Mouse (Mus musculus) thymus, postnatal 25 days (tissue): ENCODE measurements around the gene Nfe2.
A peak's percentile ranks its signal among the peaks of the same experiment; 100 is the strongest.
"Not testable (repeated sequence)": the region's sequence is repeated elsewhere in the genome, so short reads cannot be mapped to it uniquely, and the experiment has no call there.

ENCODE experiments used
- DNase-seq: peaks from one replicate; pipeline ENCODE4 v3.0.0; 2022

Gene Nfe2

DNA sequence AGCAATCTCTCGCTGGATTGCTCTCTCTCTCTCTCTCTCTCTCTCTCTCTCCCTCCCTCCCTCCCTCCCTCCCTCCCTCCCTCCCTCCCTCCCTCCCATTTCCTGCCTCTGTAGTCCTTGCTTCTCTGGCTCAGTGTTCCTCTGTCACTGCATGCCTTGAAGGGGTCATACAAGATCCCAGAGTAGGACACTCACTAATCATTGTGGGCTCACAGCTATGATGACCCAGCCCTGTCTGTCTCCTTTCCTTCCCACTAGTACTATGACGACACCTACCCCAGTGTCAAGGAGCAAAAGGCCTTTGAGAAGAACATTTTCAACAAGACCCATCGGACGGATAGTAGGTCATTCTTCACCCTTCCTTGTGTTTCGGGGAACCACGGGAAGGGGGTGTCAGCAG, 32.2 kb upstream of the Nfe2 start:
- DNase-seq, result no peak

DNA sequence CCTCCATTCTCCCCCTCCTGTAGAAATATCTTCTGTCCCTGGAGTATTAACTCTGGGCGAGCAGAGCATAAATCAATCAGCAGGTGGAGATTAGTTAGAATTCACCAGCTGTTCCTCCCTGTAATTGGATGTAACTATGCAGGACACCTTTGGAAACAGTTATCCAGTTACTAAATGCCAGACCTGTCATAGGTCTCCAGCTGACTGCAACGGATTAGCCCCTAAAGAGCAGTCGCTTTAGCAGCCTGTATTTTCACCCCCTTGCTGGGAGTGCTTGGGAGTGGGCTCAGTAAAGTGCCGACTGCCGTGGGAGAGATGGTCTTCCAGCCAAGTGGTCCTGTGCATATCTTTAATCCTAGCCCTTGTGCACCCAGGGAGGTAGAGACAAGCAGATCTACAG, 31.4 kb upstream of the Nfe2 start:
- DNase-seq, result no peak

DNA sequence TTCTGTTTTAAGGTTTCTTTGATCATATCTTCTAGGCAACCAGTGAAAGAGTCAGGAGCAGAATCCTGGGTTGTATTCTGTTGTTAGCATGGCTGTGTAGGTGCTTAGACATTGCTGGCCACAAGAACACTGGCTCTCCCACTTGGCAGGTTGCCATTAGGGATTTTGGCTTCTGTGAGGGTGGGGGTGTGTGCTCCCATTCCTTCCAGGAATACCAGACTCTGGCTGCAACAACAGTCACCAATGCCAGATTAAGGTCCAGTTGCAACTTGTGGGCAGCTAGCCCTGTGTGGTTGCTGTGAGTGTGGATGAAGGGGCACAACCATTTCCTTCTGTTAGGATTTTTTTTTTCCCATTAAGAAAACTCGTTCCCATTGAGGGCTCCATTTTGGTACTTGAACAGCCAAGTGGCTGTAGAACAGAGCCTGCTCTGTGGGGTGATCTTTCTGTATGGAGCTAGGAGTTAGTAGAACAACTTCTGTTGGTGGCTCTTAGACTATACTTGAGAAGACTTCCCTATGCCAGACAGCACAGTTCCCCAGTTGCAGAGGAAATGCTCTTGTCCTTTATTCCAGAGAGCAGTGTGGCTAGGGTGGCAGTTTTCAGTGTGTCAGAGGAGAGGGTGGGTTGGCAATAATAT, 27.7 kb upstream of the Nfe2 start:
- DNase-seq, result no peak

DNA sequence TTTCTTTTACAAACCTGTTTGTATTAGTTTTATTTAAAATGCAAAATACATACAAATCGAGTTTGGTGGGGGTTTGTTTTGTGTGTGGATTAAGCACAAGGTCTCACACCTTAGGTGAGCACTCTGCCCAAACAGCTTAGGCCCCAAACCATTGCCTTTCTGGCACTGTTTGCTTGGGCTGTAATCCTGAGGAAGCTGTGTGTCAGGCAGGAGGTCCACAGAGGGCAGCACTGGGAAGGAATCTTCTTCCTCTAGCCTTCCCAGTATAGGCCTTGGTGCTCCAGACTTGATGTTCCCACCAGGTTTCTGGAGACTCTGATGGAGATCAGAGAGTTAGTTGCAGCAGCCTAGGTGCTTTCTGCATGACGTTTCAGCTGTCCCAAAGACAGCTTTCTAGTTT, 26.4 kb upstream of the Nfe2 start:
- DNase-seq, result no peak

DNA sequence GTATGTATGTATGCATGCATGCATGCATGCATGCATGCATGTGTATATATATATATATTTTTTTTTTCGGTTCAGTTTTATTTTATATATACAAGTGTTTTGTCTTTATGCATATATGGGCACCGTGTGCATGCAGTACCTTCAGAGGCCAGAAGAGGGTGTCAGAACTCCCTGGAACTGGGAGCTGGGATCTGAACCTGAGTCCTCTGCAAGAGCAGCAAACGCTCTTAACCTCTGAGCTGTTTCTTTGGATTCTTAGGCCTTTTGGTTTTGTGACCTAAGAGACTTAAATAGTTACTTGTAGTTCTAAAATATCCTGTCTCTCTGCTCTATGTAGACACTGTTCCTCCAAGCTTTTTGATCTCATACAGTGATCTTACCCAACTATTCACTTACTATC, 25.9 kb upstream of the Nfe2 start:
- peak; percentile 54 for DNase-seq

DNA sequence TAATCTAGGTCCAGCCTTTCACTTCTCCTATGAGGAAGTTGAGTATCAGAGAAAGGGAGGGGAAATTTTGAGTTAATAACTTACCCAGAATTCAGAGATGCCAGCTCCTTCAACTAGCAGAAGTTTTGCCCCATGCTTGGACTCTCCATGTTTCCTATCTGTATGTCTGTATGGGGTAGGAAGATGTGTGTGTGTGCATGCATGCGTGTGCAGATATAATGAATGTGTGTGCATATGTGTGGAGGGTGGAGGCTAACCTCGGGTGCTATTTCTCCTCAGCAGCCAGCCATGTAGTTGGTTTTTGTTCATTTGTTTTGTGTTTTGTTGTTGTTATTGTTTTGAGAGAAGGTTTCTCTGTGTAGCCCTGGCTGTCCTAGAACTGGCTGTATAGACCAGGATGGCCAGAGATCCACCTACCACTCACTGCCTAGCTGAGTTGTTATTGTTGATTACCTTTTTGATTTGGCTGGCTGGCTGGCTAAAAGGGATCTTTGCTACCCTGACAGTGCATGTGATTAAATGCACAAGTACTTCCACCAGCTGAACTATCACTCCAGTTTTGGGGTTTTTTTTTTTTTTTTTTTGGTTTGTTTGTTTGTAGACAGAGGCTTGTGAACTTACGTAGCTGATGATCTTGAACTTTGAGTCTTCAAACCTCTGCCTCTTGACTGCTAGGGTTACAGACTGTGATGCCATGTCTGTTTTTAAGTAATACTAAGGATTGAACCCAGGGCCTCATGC, 23.4 kb upstream of the Nfe2 start:
- DNase-seq, result no peak

DNA sequence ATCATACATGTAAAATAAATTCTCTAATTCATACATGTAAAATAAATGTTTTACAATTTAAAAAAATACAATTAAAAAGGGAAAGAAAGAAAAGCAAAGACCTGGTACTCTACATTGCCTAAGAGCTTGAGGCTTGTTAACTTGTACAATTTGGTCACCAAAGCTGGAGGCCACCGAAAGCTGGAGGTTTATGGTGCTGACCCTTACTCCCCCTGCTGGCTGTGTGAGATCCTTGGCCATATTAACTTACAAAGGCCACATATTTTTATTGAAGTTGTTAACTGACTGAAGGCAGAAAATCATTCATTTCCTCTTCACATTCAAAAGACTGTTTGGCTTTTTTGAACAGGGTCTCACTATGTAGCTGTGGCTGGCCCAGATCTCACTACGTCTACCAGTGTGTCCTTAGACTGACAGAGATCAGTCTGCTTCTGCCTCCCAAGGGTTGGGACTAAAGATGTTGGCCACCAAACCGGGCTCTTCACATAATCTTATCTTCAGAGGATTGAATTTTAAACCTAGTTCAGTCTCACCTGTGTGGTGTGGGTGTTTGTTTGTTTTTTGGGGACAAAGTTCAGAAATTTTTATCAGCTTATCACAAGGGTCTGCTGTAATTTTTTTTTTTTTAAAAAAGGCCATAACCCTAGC, 22.7 kb upstream of the Nfe2 start:
- no peak for DNase-seq

DNA sequence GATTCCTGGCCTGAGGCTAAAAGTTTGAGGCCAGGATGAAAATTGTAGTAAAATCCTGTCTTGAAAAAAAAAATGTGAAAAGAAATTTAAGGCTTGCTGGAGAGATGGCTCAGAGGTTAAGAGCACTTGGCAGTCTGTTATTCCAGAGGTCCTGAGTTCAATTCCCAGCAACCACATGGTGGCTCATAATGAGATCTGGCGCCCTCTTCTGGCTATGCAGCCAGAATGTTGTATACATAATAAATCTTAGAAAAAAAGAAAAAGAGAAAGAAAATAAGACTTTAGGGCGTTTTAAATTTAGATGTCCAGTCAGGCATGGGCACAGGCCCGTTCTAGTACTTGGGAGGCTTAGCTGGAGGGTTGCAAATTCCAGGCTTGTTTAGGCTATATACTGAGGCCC, 21.5 kb upstream of the Nfe2 start:
- peak; percentile 46 for DNase-seq

DNA sequence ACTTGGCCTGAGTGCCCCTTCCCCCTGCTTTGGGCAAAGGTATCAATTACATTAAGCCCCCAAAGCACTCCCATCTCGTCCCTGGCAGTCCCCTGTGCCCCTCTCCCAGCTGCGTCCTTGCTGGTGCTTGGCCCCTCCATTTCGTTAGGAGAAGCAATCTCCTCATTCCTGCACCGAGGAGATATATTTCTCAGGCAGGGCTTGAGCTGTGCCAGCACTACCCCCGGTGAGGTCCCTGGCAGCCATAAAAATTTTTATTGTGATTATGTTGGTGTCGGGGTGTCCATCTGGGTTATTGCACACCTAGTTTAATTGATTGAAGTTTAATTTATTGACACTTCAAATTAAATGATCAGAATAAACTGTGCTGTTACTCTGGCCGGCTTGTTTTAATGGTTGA, 19.7 kb upstream of the Nfe2 start:
- no peak for DNase-seq

DNA sequence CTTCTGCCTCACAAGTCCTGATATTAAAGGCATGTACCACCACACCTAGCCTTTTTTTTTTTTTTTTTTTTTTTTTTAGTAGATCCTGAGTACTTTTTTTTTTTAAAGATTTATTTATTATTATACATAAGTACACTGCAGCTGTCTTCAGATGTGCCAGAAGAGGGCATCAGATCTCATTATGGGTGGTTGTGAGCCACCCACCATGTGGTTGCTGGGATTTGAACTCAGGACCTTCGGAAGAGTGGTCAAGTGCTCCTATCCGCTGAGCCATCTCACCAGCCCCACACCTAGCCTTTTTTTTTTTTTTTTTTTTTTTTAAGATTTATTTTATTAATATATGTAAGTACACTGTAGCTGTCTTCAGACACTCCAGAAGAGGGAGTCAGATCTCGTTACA, 17.7 kb upstream of the Nfe2 start:
- DNase-seq, result not testable (repeated sequence)

DNA sequence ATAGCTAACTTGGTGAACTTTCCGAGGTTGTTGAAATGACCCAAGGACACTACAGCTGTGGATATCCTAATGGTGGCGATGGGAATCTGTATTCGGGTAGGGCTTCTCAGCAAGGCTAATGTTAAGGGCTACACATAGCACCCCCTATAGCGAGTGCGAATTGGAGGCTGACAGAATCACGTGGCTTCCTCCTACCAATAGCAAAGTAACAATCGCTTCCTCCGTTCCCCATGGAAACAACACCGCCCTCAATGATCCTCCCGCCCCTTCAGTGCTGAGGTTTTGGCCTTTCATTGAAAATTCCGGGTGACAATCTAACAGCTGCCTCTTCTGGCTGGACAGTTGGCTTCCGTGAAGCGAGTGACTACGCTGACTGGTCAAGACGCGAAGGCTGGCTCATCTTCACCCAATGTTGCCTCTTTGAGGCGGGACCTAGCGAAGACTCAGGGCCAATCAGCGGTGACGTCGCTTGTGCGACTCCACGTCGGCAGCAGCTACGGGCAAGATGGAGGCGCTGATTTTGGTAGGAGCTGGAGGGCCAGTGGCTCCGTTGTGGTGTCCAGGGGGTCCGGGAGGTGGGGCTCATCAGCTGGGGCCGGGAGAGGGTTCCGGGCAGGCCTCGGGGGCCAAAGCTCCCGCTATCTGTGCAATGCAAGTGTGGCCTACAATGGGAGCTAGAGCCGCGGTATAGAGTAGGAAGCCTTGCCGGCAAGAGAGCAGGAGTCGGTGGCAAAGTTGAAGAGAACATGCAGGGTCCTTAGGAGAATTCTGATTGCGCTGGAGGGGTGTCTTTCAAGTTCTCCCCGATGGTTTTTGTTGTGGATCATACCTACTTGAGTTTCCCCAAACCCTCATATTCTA, 14.4 kb upstream of the Nfe2 start, which contains the start of gene Copz1:
Copz1 (plus strand) TSS at position 296 of the 861 bp plus-strand sequence.
- peak; percentile 91 for DNase-seq

DNA sequence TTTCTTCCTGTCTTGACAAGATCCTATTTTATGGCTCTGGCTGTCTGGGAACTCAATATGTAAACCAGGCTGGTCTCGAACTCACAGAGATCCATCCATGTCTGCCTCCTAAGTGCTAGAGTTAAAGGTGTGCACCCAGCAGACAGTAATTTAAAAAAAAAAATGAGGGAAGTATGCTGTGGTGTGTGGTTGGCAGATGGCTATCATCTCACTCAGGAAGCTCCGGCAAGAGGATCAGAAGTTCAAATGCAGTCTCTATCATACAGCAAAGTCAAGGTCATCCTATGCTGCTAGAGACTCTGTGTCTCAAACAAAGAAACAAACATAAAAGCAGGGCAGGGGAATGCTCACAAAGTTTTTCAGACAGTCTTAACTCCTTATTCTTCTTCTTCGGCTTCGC, 10.7 kb upstream of the Nfe2 start:
- no peak for DNase-seq

DNA sequence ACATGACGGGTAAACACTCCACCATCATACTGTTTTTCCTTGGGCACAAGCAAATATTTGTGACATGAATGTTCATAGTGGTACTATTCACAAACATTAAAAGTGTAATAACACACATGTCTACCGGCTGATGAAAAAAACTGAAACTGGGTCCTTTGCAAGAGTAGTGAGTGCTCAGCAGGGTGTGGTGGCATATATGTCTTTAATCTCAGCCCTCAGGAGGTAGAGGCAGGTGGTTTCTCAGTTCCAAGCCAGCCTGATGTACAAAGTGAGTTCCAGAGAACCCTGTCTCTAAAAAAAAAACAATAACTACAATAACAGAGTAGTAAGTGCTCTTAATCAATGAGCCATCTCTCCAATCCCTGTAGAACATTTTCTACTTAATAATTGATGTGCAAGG, 6.6 kb upstream of the Nfe2 start:
- DNase-seq, result no peak

DNA sequence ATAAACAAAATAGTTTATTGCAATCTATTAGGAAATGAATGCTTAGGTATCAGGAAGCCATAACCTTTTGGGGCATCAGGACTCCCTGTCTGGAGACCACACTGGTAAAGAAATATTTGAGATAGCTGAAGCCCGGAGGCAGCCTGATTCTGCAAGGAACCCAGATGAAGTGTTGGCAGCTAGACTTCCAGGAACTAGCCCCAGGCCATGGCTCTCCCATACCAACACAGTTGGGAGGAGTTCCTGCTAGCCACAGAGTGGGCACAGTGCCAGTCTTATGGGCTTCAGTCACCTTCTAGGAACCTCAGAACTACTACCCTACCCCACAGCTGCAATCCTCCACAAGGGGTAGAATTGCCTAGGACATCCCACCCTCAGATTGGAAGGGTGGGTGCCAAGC, 1.8 kb upstream of the Nfe2 start:
- no peak for DNase-seq

DNA sequence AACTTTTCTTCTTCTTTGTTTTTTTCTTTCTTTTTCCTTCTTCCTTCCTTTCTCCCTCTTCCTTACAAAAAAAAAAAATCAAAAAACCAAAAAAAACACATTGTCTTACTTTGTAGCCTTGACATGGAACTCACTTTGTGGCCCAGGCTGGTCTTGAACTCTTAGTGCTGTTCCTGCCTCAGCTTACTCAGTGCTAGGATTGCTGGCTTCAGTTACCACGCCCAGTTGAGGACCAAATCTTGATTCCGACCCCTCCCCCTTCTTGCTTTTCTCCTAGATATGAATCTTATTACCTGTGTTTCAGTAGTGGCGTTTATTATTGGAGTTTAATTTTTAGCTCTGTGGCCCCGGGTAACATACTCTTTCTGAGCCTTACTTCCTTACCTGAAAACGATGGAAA, 959 bp upstream of the Nfe2 start:
- DNase-seq, result no peak

DNA sequence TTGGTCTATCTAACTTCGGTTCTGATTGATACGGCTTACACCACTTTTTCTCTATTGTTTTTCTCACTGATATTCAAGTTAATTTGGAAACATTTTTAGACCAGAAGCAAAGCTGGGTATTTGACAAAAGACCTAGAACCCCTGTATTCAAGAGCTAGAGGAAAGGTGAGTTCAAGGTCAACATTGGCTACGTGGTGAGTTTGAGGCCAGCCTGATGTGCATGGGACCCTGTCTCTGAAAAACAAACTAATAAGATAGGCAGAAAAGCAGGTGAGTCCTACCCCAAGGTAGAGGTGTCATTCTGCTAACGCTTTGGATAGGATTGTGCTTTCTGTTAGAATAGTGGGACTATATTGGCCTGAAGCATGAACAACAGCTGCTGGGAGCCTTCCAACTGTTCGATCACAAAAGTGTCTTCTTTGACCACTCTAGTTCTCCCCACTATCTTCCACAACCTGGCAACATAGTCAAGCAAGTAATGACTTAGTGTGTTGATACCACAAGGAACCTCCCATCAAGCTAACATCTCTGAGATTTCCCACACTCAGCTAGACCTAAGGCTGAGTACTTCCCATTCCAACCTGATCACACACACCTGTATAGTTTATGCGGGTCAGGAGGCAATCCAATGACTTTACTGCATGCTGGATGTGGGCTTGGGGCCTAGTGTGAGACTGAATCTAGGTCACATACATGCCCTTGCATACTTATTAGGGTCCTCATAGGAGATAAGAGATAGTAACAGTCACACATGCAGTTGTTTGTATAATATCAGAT, 1.8 kb downstream of the Nfe2 start:
- no peak for DNase-seq

DNA sequence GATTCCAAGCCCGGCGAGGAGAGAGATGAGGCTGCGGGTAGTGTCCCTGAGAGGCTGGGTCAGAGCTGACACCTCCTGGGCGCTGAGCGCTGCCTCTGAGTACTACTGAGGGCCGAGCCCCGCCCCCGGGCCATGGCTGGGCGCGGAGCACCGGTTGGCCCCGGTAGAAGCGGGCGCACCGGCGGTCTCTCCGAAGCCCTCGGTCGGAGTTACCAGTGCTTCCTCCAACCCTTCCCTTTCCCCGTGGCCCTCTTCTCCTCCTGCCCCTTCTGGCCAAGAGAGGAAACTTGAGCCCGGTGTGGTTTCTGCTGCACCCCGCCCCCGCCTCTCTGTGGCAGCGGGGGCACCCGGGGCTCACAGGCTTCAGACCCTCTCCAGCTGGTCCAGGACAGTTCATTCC, 3.0 kb downstream of the Nfe2 start:
- peak; percentile 48 for DNase-seq

DNA sequence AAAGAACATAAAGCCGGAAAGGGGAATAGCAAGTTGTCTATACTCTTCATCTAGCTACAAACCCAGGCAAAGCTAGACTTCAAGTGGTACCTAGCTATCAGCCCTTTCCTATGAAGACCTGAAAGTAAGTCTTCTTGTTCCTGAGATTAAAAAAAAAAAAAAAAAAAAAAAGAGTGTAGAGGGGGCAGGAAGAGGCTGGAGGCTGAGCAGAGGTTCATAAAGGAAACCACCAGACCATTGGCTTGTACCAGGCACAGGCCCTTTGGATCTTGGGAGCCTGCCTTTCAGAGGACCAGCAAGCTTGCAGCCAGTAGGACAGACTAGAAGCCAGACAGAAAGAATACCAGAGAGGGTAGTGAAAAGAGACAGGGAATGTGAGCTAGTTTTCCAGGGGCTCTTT, 4.9 kb downstream of the Nfe2 start:
- no peak for DNase-seq

DNA sequence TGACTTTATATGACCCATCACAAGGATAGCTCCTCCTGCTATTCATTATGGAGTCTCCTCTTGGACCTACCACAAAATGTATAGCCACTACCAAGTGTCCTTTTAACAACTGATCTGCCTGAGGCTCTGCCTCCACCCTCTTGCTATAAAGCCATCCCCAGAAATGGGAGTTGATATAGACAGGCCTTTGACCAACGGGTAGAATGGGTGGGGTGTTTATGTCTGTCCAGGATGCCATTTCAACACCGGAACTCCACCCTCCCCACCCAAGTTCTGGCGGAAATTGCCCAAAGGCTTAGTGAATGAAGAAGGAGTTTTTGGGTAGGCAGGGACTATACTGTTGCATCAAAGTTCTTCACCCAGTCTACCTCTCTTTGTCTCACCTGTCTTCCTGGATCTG, 5.5 kb downstream of the Nfe2 start:
- DNase-seq, result no peak

DNA sequence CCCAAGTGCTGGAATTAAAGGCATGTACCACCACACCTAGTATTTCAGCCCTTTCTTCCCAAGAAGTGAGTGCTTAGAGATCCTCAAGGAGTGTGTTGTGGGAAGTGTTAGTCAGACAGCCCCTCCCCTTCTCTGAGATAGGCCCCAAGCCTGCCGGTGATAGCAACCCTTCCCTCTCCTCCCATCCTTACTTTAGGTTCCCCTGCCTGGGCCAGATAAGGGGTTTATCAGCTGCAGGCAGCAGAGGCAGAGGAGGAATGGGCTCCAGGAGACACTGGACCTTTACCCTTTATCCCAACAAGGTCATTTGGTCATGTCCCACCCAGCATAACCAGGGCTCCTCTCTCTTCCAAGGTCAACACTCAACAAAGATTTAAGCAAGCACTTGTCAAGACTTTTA, 6.6 kb downstream of the Nfe2 start:
- no peak for DNase-seq

DNA sequence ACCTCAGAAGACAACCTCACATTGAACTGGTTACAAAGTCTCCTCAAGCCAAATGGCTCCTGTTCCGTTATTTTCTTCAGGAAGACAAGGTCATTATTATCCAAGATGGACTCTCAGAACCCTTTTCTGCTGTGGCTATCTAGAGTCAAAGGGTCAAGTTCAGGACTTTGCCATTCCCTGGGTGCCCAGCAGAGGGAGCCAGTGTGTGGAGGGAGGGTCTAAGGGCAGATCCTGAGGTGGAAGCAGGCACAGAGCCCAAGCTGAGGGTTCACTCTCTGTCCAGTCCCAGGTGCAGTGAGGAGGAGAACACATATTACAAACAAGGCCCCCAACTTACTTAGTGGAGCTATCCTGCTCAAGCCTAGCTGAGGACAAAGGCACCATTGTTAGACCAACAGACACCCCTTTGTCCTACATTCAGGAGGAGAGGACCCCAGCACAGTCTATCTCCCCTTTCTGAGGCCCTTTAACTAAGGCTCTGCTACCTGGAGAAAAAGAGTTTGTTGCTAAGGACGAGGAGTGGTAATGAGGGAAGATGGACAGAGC, 7.9 kb downstream of the Nfe2 start:
- DNase-seq, result peak; percentile 78

DNA sequence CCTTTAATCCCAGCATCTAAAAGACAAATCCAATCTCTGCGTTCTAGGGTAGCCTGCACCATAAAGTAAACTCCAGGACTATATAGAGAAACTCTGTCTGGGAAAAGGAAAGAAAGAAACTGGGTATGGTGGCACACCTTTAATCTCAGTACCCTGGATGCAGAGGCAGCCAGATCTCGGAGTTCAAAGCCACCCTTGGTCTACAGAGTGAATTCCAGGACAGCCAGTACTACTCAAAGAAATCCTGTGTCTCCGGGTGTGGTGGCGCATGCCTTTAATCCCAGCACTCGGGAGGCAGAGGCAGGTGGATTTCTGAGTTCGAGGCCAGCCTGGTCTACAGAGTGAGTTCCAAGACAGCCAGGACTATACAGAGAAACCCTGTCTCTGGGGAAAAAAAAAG, 8.7 kb downstream of the Nfe2 start:
- DNase-seq, result not testable (repeated sequence)
